Mouse (Mus musculus) kidney, postnatal 0 days (tissue): ENCODE results near the gene Ttc22. TPM values are rescaled to one million over a fixed set of nuclear protein-coding genes. Genes with fewer than 3 reads are reported as not detected.

ENCODE experiments used
- ATAC-seq: fragments of 200-750 bp; cut with Nextera tagmentation; replicated peaks from 2 replicates; pipeline ENCODE4 v1.8.0; 2017; ENCODE audit warnings: low read depth, moderate number of reproducible peaks, moderate TSS enrichment, moderate library complexity; ENCODE audit not compliant: low FRiP score
- DNase-seq: peaks from one replicate; pipeline ENCODE4 v3.0.0-alpha.2; 2016; ENCODE audit warnings: low spot score
- H3K27ac ChIP-seq: fragments of 300-500 bp; sonication (generic); 2 replicates; pipeline ENCODE4 v1.5.1; 2014; ENCODE audit warnings: mild to moderate bottlenecking
- H3K27me3 ChIP-seq: fragments of 300-500 bp; sonication (generic); 2 replicates; pipeline ENCODE4 v1.6.1; 2014; ENCODE audit warnings: low read length, mixed read lengths; ENCODE audit not compliant: insufficient read depth
- H3K36me3 ChIP-seq: fragments of 300-500 bp; sonication (generic); 2 replicates; pipeline ENCODE4 v1.6.1; 2014; ENCODE audit warnings: low read length, mixed read lengths; ENCODE audit not compliant: insufficient read depth
- H3K4me1 ChIP-seq: fragments of 300-500 bp; sonication (generic); replicated peaks from 2 replicates; pipeline ENCODE4 v1.6.1; 2014; ENCODE audit warnings: antibody characterized with exemption, low read length, mixed read lengths; ENCODE audit not compliant: insufficient read depth
- H3K4me2 ChIP-seq: fragments of 300-500 bp; sonication (generic); 2 replicates; pipeline ENCODE4 v1.6.1; 2014; ENCODE audit warnings: mild to moderate bottlenecking, low read length, moderate library complexity, mixed read lengths
- H3K4me3 ChIP-seq: fragments of 300-500 bp; sonication (generic); replicated peaks from 2 replicates; pipeline ENCODE4 v1.5.1; 2014; ENCODE audit warnings: low read depth, low read length
- H3K9ac ChIP-seq: fragments of 300-500 bp; sonication (generic); 2 replicates; pipeline ENCODE4 v1.6.1; 2014; ENCODE audit warnings: low read depth, low read length
- H3K9me3 ChIP-seq: fragments of 300-500 bp; sonication (generic); replicated peaks from 2 replicates; pipeline ENCODE4 v1.6.1; 2016; ENCODE audit warnings: low read length, inconsistent platforms, mixed read lengths
- CTCF ChIP-seq: IDR thresholded peaks from 2 replicates; pipeline ENCODE4 v1.5.1; 2016; ENCODE audit warnings: antibody characterized with exemption, low read depth, mild to moderate bottlenecking, moderate library complexity
- WGBS: fragments of 180-500 bp; shearing (Covaris S2); extraction: QIAGEN DNeasy Blood & Tissue Kit; methylation state at CpG from one replicate; pipeline ENCODE4 v1.1.7; 2014; 5-methylcytosine and 5-hydroxymethylcytosine counted together
- polyA plus RNA-seq: library from polyadenylated mRNA; unstranded; fragments of >200 nt; fragmentation: Nextera tagmentation; extraction: Ambion mirVana; gene quantifications from 2 replicates; pipeline ENCODE4 v1.2.1, GENCODE M21; 2015

Gene Ttc22
- polyA plus RNA-seq, 1 experiment from 2014 or later, result 5.9 TPM

GRCm38 (mm10) chr4:106584665-106585064 lies 37.6 kb upstream of the Ttc22 start:
- ATAC-seq (no peak), DNase-seq (no peak)
- no peaks in the 10 kb centered on the region for H3K27me3 ChIP-seq
- H3K4me1 ChIP-seq, result no peaks in the 10 kb centered on the region
- WGBS, result 83% methylated on average over 4 of the region's 4 CpGs
- H3K4me3 ChIP-seq, result no peak overlapping the region
- H3K9me3 ChIP-seq, result no peaks in the 10 kb centered on the region
- no peak overlapping the region for H3K9ac ChIP-seq
- H3K4me2 ChIP-seq, result no peak overlapping the region
- TF ChIP-seq CTCF, result no peak
- no peak overlapping the region for H3K27ac ChIP-seq
- H3K36me3 ChIP-seq, result peaks cover 35% of the 10 kb centered on the region

DNA sequence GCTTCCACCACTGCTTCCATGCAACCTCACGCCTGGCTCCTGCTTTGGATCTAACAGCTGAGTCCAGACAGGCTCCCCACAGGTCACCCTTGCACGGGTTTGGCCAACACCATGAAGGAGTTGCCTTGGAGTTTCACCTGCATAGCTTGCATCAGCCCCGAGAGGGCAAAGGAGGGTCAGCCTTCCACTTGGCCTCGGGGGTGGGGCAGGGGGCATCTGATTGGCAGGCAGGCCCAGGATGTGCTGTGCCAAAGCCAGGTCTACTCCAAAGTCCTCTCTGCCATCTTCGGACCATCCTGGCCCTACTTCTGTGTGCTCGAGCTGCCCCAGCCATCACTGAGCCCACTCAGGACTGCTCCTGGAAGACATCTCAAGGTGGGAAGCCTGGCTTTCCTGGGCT lies 35.2 kb upstream of the Ttc22 start:
- H3K4me1 ChIP-seq, result no peaks in the 10 kb centered on the region; the same call in 1 of the 2 replicates
- TF ChIP-seq CTCF, result no peak
- no peaks in the 10 kb centered on the region for H3K9me3 ChIP-seq
- no peak overlapping the region for H3K4me2 ChIP-seq
- no peak overlapping the region for H3K27ac ChIP-seq
- ATAC-seq (peak; percentile 52), DNase-seq (no peak)
- H3K9ac ChIP-seq, result no peak overlapping the region
- no peaks in the 10 kb centered on the region for H3K27me3 ChIP-seq
- WGBS, result 85% methylated on average over 6 of the region's 6 CpGs
- no peak overlapping the region for H3K4me3 ChIP-seq
- peaks cover 25% of the 10 kb centered on the region for H3K36me3 ChIP-seq

- DNase-seq, result no peak
- Histone ChIP-seq H3K36me3 (peaks cover 16% of the 10 kb centered on the region), H3K9me3 (no peaks in the 10 kb centered on the region), H3K4me3 (no peak overlapping the region), H3K27me3 (no peaks in the 10 kb centered on the region), H3K9ac (no peak overlapping the region), H3K4me2 (no peak overlapping the region), H3K4me1 (no peaks in the 10 kb centered on the region; the same call in 1 of the 2 replicates), H3K27ac (no peak overlapping the region)
- no peak for TF ChIP-seq CTCF
- no peak for ATAC-seq
- 51% methylated on average over 9 of the region's 9 CpGs for WGBS
Observed at GRCm38 (mm10) chr4:106590142-106590541, 32.1 kb upstream of the Ttc22 start.

DNA sequence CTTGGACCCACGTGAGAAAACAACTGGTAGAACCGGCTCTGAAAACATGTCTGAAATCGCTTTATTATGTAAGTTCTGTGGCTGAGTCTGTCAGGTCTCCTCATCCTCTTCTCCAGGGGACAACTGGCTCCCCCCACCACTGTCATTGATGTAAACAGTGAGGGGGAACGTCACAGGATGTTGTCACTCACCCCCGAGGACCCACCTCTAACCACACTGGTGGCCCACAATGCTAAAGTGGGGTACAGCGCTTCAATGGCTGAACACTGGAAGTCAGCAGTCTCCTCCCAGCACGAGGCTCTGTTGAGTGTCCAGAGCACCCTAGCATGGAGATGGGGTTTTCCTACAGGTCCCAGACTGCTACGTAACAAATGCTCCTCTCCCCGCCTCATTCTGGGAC lies 31.4 kb upstream of the Ttc22 start:
- H3K4me2 ChIP-seq, result no peak overlapping the region
- H3K9me3 ChIP-seq, result no peaks in the 10 kb centered on the region
- no peak overlapping the region for H3K27ac ChIP-seq
- no peaks in the 10 kb centered on the region; the same call in 1 of the 2 replicates for H3K4me1 ChIP-seq
- 86% methylated on average over 9 of the region's 9 CpGs for WGBS
- no peaks in the 10 kb centered on the region for H3K27me3 ChIP-seq
- no peak overlapping the region for H3K4me3 ChIP-seq
- ATAC-seq, result no peak
- peaks cover 12% of the 10 kb centered on the region for H3K36me3 ChIP-seq
- no peak for TF ChIP-seq CTCF
- DNase-seq, result no peak
- H3K9ac ChIP-seq, result no peak overlapping the region

DNA sequence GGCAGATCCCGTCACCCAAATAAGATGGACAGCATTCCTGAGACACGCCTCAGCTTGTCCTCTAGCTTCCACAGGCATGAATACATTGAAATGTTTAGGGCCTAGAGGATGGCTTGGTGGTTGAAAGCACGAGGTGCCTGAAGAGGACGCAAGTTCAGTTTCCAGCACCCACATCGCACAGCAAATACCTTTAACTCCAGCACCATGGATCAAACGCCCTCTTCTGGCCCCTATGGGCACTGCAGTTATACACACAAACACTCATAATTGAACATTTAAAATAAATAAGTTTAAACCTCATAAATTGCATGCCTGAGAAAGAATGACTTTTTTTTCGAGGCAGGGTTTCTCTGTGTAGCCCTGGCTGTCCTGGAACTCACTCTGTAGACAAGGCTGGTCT lies 28.6 kb upstream of the Ttc22 start:
- WGBS, result 66% methylated on average over 7 of the region's 7 CpGs

GRCm38 (mm10) chr4:106596200-106596599 lies 26.0 kb upstream of the Ttc22 start:
- no peak for ATAC-seq
- WGBS, result 68% methylated on average over 3 of the region's 3 CpGs
- no peak overlapping the region for H3K4me3 ChIP-seq

More for the DNA sequence above, 28.6 kb upstream of the Ttc22 start:
- ATAC-seq (no peak), DNase-seq (no peak)
- peak; percentile 33; the same call in 1 of the 2 replicates for TF ChIP-seq CTCF
- Histone ChIP-seq H3K27me3 (no peaks in the 10 kb centered on the region), H3K36me3 (no peaks in the 10 kb centered on the region), H3K9me3 (no peaks in the 10 kb centered on the region), H3K4me1 (no peaks in the 10 kb centered on the region; the same call in 1 of the 2 replicates), H3K27ac (no peak overlapping the region), H3K4me3 (no peak overlapping the region), H3K9ac (no peak overlapping the region), H3K4me2 (no peak overlapping the region)

DNA sequence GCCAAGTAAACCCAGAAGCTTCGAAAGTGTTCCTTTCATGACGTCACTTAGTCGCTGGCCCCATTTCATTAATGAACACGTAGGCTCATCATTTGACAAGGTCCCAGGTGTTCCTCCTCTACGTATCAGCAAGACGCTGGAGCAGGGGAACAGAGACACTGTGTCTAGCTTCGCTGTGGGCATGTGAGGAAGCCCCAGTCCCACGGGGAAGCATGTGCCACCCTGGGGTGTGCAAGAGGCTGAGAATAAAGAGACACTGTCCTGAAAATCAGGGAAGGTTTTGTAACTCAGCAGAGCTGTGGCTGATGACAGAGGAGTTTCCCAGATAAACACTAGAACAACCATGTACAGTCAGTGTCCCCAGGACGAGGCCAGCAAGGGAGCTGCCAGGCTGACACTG lies 25.2 kb upstream of the Ttc22 start:
- no peak overlapping the region for H3K4me2 ChIP-seq
- H3K9me3 ChIP-seq, result no peaks in the 10 kb centered on the region
- no peak for DNase-seq
- no peak overlapping the region for H3K4me3 ChIP-seq
- no peaks in the 10 kb centered on the region for H3K4me1 ChIP-seq
- H3K9ac ChIP-seq, result no peak overlapping the region
- no peak overlapping the region for H3K27ac ChIP-seq
- no peak for TF ChIP-seq CTCF
- no peaks in the 10 kb centered on the region for H3K36me3 ChIP-seq
- H3K27me3 ChIP-seq, result no peaks in the 10 kb centered on the region
- 85% methylated on average over 9 of the region's 9 CpGs for WGBS
- no peak for ATAC-seq

More at GRCm38 (mm10) chr4:106596200-106596599, 26.0 kb upstream of the Ttc22 start:
- peak; percentile 49 for TF ChIP-seq CTCF
- no peak overlapping the region for H3K9ac ChIP-seq
- no peaks in the 10 kb centered on the region for H3K9me3 ChIP-seq
- no peak overlapping the region for H3K27ac ChIP-seq
- no peaks in the 10 kb centered on the region for H3K36me3 ChIP-seq
- no peaks in the 10 kb centered on the region for H3K27me3 ChIP-seq
- H3K4me1 ChIP-seq, result no peaks in the 10 kb centered on the region
- H3K4me2 ChIP-seq, result no peak overlapping the region
- DNase-seq, result no peak
